ENCODE assay signal across 7 mouse cellular contexts in the genomic region with DNA sequence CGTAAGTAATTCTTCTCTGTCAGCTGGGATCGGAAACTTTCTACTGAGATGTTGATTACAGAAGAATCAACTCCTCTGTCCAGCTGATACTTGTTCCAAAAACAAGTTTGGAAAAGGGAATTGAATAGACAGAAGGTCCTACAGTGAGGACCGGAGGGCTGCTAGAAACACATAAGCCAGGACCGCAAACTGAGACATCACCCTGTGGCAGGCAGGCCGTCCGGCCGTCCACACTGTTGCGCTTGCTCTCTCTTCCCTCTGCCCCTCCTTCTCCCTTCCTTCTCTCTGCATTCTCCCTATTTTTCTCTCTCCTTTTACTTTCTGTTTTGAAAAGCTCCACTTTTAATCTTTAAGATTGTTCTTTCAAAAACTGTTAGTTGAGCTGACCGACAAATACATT.
"Had no signal": no experiment of that assay in that cellular context is flagged by ENCODE, and none has a peak within 500 bp of the region (broad histone marks: within the 10 kb centered on the region; RNA-seq: fewer than 3 reads in every experiment).

No protein-coding gene starts in this region.

- DNase-seq: layer of hippocampus, adult 9-11 months; layer of hippocampus, postnatal 36 days; liver; liver, embryonic 13.5 days; liver, postnatal 0 days; lung, postnatal 14 days; thymus, postnatal 4 days had no signal
